Mouse (Mus musculus) layer of hippocampus, adult 2 months (tissue): ENCODE measurements around the gene Klhl9. TPM values are rescaled to one million over a fixed set of nuclear protein-coding genes. Genes with fewer than 3 reads are reported as not detected.
A peak's percentile ranks its signal among the peaks of the same experiment; 100 is the strongest.

Experiments used
- DNase-seq, 2 experiments: peaks; one replicate each; pipeline ENCODE4 v3.0.0; 2022; ENCODE audit warnings: low spot score in 2 of 2
- H3K27ac ChIP-seq: fragments of 200-600 bp; 2 replicates; pipeline ENCODE4 v1.8.1; 2022
- H3K4me3 ChIP-seq: fragments of 200-600 bp; 2 replicates; pipeline ENCODE4 v1.8.1; 2022; ENCODE audit warnings: mild to moderate bottlenecking
- CTCF ChIP-seq: fragments of 200-600 bp; conservative IDR thresholded peaks from 2 replicates; pipeline ENCODE4 v1.8.1; 2022; ENCODE audit warnings: antibody characterized with exemption, mild to moderate bottlenecking, moderate library complexity
- total RNA-seq, 2 experiments: library from RNA; stranded (reverse); gene quantifications; 2 replicates each; pipeline ENCODE4 v1.2.3; 2021

Gene Klhl9
- total RNA-seq, 2 experiments from 2014 or later: 105 to 107 TPM

DNA sequence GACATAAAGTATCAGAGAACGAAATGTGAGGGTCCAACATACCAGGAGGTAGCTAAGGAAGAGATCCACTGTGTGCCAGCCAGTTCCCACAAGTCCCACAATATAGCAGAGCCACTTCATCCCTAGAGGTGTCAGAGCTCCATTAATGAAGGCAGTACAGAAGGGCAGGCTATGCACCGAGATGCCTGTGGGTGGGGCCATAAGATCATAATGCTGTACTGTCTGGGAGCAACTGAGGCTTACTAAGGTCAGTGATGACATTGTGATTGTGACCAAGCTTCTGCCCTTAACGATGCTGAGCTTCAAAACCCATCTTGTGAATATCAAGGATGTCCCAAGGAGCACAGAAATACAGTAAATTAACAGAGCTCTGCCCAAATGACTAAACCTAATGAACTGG is 21.9 kb upstream of the Klhl9 start:
- DNase-seq: no peak
- Histone ChIP-seq H3K4me3 (no peak overlapping the region), H3K27ac (no peak overlapping the region)
- TF ChIP-seq CTCF: 0 out of 2 replicates have a peak, but pooled peaks have one; percentile 16

DNA sequence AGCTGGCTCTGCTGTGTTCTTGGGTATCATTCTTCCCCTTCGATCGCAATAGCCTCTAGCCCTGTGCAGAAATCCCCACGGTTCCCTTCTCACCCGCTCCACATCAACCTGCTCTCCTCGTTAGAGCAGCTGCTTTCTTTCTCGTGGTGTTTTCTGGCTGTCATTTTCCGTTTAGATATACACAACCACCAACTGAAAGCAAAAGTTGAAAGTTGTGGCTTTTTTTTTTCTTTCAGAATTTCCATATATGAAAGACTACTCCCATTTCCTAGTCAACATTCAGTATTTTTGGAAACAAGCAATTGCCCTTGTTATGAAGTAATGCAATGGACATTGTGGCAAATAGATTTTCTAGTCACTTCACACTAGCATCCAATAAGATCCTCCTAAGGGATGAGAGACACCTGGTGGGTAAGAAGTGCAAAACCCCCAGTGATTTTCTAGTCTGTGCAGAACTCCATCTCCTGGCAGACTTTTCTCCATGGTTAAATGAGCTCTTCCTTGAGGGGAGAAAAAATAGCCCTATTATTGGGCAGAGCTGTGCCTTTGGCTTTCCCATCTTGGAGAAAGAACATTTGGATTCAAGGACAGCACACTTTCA is 20.6 kb upstream of the Klhl9 start:
- no peak for DNase-seq
- TF ChIP-seq CTCF: peak; percentile 56
- Histone ChIP-seq H3K4me3 (no peak overlapping the region), H3K27ac (no peak overlapping the region)

DNA sequence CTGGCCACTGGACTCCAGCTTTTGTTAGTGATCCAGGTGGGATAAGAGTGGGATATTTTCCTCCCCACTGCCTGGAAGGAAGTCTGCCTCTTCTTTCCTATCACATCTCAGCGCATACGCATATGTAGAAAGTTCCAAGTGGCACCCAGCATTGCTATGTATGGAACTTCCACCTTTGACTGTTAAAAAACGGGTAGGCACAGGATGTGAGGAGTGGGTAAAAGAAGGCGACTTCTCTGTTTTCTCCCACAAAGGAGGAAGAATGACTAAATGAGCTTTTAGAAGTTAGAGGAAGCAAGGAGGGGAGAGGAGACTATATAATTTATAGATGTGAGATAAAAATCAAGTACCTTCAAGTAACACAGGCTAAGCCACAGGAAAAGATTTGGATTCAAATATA is 19.2 kb upstream of the Klhl9 start:
- DNase-seq: no peak
- Histone ChIP-seq H3K27ac (no peak overlapping the region), H3K4me3 (no peak overlapping the region)
- no peak for TF ChIP-seq CTCF

DNA sequence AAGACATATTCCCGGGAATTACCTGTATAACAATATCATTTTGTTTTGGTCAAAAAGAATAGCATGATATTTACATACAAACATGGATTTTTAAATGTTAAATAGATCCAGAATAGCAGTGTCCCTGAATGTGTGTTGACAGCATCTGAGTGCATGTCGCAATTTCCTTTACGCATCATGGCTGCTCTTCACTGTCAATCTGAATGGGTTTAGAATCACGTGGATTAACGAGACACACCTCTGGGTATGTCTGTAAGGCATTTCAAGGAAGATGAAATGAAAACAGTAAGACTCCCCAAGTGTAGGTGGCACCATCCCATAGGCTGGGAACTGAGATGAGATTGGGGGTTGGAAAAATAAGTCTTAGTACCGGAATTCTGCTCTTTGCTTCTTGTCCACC is 16.8 kb upstream of the Klhl9 start:
- Histone ChIP-seq H3K27ac (no peak overlapping the region), H3K4me3 (no peak overlapping the region)
- TF ChIP-seq CTCF: no peak
- no peak for DNase-seq

GRCm38 (mm10) chr4:88738480-88738879 is 16.2 kb upstream of the Klhl9 start:
- DNase-seq: peak in 1 of 2 experiments; percentile 56
- no peak overlapping the region for H3K4me3 ChIP-seq
- no peak overlapping the region for H3K27ac ChIP-seq
- peak; percentile 98 for TF ChIP-seq CTCF

DNA sequence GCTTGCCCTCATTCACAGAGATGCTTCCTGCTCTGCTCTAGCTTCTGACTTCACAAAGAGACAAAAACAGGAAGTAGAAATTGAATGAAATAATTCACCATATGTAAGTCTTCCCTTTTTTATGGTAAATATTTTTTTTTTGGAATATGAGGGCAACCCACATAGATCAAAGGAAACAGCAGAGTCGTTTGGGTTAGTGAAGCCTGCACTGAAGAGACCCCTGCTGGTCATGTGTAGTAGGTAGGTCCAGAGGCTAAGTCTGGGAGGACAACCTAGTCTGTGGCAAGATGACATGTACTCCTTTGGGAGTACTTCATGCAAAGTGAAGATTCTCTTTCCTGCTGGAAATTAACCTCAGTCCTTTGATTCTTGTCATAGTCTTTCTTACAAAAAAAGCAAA is 5.1 kb upstream of the Klhl9 start:
- H3K27ac ChIP-seq: no peak overlapping the region
- DNase-seq: no peak
- TF ChIP-seq CTCF: peak; percentile 77
- no peak overlapping the region for H3K4me3 ChIP-seq

DNA sequence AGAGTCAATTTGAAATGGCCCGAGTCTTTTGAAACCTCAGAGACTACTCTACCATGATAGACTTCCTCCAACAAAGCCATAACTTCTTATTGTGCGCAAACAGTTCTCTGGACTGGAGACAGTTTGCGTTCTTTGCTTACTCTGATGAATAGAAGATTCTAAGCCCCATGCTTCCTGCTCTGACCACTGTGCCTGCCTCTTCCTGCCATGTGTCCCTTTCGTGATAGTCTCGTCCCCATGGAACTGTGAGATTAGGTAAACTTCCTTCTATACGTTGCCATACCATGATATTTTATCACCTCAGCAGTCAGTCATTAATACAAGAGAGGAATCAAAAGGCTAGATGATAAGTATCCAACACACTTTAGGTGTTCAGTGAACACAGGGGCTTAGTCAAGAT is 4.5 kb upstream of the Klhl9 start:
- TF ChIP-seq CTCF: no peak
- no peak overlapping the region for H3K4me3 ChIP-seq
- DNase-seq: no peak
- no peak overlapping the region for H3K27ac ChIP-seq

DNA sequence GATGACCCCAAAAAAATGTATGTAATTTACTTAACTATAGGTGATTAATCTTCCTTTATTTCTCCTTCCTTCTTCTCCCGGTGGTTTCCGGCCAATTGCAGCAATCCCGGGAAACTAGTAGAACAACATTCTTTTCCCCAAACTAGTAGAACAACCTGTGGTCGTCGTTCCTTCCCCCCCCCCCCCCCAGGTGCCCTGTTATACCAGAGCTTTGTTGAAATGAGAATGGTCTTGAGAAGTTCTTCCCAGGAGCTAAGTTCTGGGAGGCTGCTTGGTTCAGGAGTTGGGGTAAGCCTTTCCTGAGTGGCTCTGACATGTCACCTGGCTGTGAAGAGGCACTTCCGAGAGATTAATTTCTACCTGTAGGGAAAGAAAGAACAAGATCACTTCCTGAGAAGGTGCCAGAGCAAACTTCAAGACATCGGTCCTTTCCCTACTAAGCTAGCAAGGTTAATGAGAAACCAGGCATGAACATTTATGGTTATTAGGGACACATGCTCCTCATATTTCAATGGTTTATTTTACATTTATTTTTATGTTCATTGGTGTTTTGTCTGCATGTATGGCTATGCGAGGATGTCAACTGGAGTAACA is 1.3 kb upstream of the Klhl9 start:
- no peak for DNase-seq
- Histone ChIP-seq H3K27ac (no peak overlapping the region), H3K4me3 (no peak overlapping the region)
- TF ChIP-seq CTCF: no peak

DNA sequence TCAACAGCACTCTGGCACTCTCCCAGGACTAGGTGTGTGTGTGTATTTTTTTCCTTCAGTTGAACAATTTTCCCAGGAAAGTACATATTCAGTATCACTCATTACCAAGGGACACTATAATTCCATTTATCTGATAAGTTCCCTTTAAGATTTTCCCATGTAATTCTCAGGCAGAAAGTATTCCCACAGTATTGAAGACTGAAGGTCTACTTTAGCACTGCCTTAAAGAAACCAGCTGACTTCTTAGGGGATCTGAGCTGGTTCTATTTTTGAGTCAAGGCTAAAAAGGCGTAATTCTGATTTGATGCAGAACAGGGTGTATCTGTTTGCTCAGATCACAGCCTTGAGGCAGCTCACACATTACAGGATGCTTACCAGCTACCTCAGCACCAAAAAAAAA is 3.5 kb downstream of the Klhl9 start:
- Histone ChIP-seq H3K27ac (no peak overlapping the region), H3K4me3 (peak overlapping the region; percentile 78)
- TF ChIP-seq CTCF: no peak
- no peak for DNase-seq

DNA sequence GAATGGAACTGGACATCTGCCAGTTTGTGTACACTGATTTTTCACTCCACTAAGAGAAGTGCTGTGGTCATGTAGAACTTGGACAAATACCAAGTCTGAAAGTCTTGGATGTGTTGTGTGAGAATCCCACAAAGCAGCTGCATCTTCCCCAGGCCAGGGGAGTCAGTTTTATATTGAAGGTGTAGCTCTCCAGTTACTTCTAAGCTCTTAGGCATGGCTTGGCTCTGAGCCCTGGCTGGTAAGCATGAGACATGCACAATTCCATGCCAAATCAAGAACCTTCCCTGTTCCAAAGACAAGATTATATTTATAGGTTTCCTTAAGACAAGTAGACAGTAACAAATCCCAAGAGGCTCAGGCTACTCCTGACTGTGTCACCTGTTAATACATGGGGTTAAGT is 7.2 kb downstream of the Klhl9 start:
- TF ChIP-seq CTCF: no peak
- H3K27ac ChIP-seq: no peak overlapping the region
- H3K4me3 ChIP-seq: no peak overlapping the region
- DNase-seq: no peak

GRCm38 (mm10) chr4:88714281-88714680 is 8.0 kb downstream of the Klhl9 start:
- Histone ChIP-seq H3K4me3 (no peak overlapping the region), H3K27ac (no peak overlapping the region)
- TF ChIP-seq CTCF: no peak
- DNase-seq: no peak

DNA sequence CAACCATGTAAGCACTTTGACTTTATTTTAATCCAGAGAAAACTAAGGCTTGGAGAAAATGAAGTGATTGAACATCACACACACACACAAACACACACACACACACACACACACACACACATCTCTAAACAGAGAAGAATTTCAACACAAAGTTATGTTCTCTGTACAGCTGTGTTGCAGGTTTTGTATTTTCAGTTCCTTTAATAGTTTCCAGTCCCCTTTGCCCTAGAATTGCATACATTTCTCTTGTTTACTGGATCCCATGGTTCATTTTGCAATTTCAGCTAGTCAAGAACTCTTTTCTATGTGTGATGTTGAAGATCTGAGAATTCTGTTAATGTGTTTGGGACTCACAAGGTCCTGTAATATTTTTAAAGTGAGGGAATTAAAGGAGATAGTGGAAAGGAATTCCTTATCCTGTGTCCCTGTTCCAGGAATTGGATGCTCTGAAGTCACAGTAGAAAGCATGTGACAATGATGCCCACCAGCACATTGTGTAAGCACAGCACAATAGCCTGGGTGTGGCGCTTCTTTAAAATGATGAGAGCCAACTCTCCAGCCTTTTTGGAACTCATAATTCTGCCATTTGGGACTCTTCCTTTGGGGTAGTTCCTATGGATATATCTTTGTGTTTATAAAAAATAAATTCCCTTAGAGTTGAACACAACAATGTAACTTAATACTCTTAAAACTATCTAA is 15.0 kb downstream of the Klhl9 start:
- no peak for TF ChIP-seq CTCF

DNA sequence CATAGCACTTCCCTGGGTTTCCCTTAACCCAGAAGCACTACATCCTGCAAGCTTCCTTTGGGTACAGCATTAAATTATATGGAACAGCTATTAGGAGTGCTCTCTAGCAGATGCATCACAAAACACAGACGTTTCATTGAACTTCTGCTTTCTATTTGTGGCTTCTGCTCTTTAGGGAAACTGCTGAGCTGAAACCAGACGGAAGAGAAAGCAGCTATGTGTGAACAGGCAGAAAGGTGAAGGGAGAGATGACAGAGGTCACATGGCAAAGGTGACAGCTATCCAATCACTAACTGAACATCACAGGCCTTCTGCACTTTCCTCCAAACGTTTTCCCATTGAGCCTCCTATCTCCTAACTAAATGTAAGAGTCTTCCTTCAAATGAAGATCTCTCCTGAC is 16.3 kb downstream of the Klhl9 start:
- DNase-seq: no peak
- no peak overlapping the region for H3K4me3 ChIP-seq
- no peak for TF ChIP-seq CTCF
- H3K27ac ChIP-seq: no peak overlapping the region

More for the DNA sequence above, 15.0 kb downstream of the Klhl9 start:
- no peak for DNase-seq
- Histone ChIP-seq H3K27ac (no peak overlapping the region), H3K4me3 (no peak overlapping the region)

DNA sequence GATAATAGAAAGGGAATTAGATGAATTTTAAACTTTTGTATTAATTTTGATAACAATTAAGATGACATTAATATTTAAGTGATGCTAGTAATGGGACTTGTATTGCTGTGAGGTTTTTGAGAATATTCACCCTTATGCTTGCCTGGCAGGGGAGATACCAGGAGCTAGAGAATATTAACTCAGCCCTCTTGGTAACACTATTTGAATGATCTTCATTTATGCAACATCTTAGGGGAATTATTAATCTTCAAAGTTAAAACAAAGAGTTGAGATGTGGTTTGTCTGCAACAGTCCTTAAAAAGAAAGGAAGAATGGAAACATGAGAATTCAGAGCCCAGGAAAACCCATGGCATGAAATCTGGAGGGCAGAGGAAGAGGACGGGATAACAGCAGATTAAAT is 23.0 kb downstream of the Klhl9 start:
- no peak for TF ChIP-seq CTCF
- H3K4me3 ChIP-seq: no peak overlapping the region
- no peak overlapping the region for H3K27ac ChIP-seq
- DNase-seq: no peak
